Mouse (Mus musculus) spleen, adult 2 months (tissue): ENCODE results near the gene 2410131K14Rik. TPM values are rescaled to one million over a fixed set of nuclear protein-coding genes. Genes with fewer than 3 reads are reported as not detected.

Source experiments
- DNase-seq, 2 experiments: peaks; one replicate each; pipeline versions ENCODE4 v3.0.0 to v3.0.0-alpha.2; 2012 to 2021; ENCODE audit warnings: low spot score in 2 of 2, low read depth in 1 of 2
- H3K27ac ChIP-seq: fragments of 200-500 bp; 2 replicates; pipeline ENCODE4 v1.5.1; 2012; ENCODE audit warnings: low read length, inconsistent platforms; ENCODE audit not compliant: insufficient read depth
- H3K27me3 ChIP-seq: fragments of 200-500 bp; 2 replicates; pipeline ENCODE4 v1.6.1; 2012; ENCODE audit warnings: mild to moderate bottlenecking, moderate library complexity, low read length, inconsistent platforms; ENCODE audit not compliant: control insufficient read depth, insufficient read depth
- H3K36me3 ChIP-seq: fragments of 200-500 bp; 2 replicates; pipeline ENCODE4 v1.6.1; 2012; ENCODE audit warnings: mild to moderate bottlenecking, low read length, inconsistent platforms; ENCODE audit not compliant: control insufficient read depth, insufficient read depth
- H3K4me1 ChIP-seq: fragments of 200-500 bp; 2 replicates; pipeline ENCODE4 v1.6.1; 2011; ENCODE audit warnings: inconsistent platforms; ENCODE audit not compliant: control insufficient read depth, insufficient read depth, insufficient read length
- H3K4me3 ChIP-seq: fragments of 200-500 bp; 2 replicates; pipeline ENCODE4 v1.5.1; 2011; ENCODE audit warnings: mild to moderate bottlenecking, inconsistent platforms; ENCODE audit not compliant: insufficient read depth, insufficient read length; ENCODE audit errors: extremely low read depth
- CTCF ChIP-seq: fragments of 200-500 bp; IDR thresholded peaks from 2 replicates; pipeline ENCODE4 v1.5.1; 2011; ENCODE audit warnings: mild to moderate bottlenecking, inconsistent platforms; ENCODE audit not compliant: insufficient read depth, insufficient read length, insufficient replicate concordance; ENCODE audit errors: extremely low read depth
- POLR2A ChIP-seq: fragments of 200-500 bp; IDR thresholded peaks from 2 replicates; pipeline ENCODE4 v1.6.1; 2011; ENCODE audit warnings: low read depth, low read length, inconsistent platforms
- WGBS: fragments of 180-500 bp; shearing (Covaris S2); methylation state at CpG from one replicate; pipeline ENCODE4 v1.1.7; 2018; 5-methylcytosine and 5-hydroxymethylcytosine counted together
- polyA plus RNA-seq: library from polyadenylated mRNA; depleted of rRNA; stranded (reverse); fragments of >200 nt; gene quantifications from 2 replicates; pipeline ENCODE4 v1.2.3, GENCODE M21; 2012

Gene 2410131K14Rik
- polyA plus RNA-seq, 1 experiment, result 6.1 TPM

GRCm38 (mm10) chr5:118214418-118215154 lies 30.4 kb upstream of the 2410131K14Rik start:
- H3K4me1 ChIP-seq, result no peaks in the 10 kb centered on the region
- no peaks in the 10 kb centered on the region for H3K36me3 ChIP-seq
- 13% methylated on average over 24 of the region's 24 CpGs for WGBS
- 0 out of 2 replicates have a peak, but pooled peaks cover 2% of the 10 kb centered on the region for H3K27me3 ChIP-seq
- no peak overlapping the region; the same call in 1 of the 2 replicates for H3K4me3 ChIP-seq
- DNase-seq, result no peak
- TF ChIP-seq CTCF (no peak), POLR2A (no peak)
- no peak overlapping the region for H3K27ac ChIP-seq

- 73% methylated on average over 6 of the region's 6 CpGs for WGBS
- 0 out of 2 replicates have a peak, but pooled peaks cover 2% of the 10 kb centered on the region for H3K27me3 ChIP-seq
- TF ChIP-seq POLR2A (no peak), CTCF (no peak)
- no peaks in the 10 kb centered on the region for H3K36me3 ChIP-seq
- H3K4me3 ChIP-seq, result no peak overlapping the region
- no peak overlapping the region for H3K27ac ChIP-seq
- no peak for DNase-seq
- H3K4me1 ChIP-seq, result no peaks in the 10 kb centered on the region
These were observed 27.6 kb upstream of the 2410131K14Rik start for GRCm38 (mm10) chr5:118217410-118217809.

GRCm38 (mm10) chr5:118223142-118223757 lies 21.8 kb upstream of the 2410131K14Rik start:
- WGBS, result 76% methylated on average over 9 of the region's 9 CpGs
- Histone ChIP-seq H3K27me3 (no peaks in the 10 kb centered on the region), H3K36me3 (no peaks in the 10 kb centered on the region), H3K4me1 (no peaks in the 10 kb centered on the region), H3K27ac (no peak overlapping the region), H3K4me3 (no peak overlapping the region)
- no peak for TF ChIP-seq CTCF
- no peak for DNase-seq

GRCm38 (mm10) chr5:118230071-118230611 lies 14.9 kb upstream of the 2410131K14Rik start:
- Histone ChIP-seq H3K4me3 (no peak overlapping the region), H3K4me1 (no peaks in the 10 kb centered on the region), H3K27ac (no peak overlapping the region), H3K36me3 (no peaks in the 10 kb centered on the region), H3K27me3 (no peaks in the 10 kb centered on the region)
- TF ChIP-seq CTCF (no peak), POLR2A (no peak)
- 90% methylated on average over 13 of the region's 13 CpGs for WGBS
- no peak for DNase-seq

GRCm38 (mm10) chr5:118236891-118237290 lies 8.1 kb upstream of the 2410131K14Rik start:
- TF ChIP-seq POLR2A, result no peak
- no peak for TF ChIP-seq CTCF

GRCm38 (mm10) chr5:118239671-118240070 lies 5.4 kb upstream of the 2410131K14Rik start:
- DNase-seq, result no peak
- no peaks in the 10 kb centered on the region for H3K27me3 ChIP-seq
- no peak overlapping the region for H3K4me3 ChIP-seq
- no peak for TF ChIP-seq POLR2A
- TF ChIP-seq CTCF, result no peak
- no peaks in the 10 kb centered on the region for H3K4me1 ChIP-seq
- H3K36me3 ChIP-seq, result no peaks in the 10 kb centered on the region
- H3K27ac ChIP-seq, result no peak overlapping the region
- 79% methylated on average over 12 of the region's 12 CpGs for WGBS

More at GRCm38 (mm10) chr5:118236891-118237290, 8.1 kb upstream of the 2410131K14Rik start:
- Histone ChIP-seq H3K4me1 (no peaks in the 10 kb centered on the region), H3K27ac (no peak overlapping the region), H3K36me3 (no peaks in the 10 kb centered on the region), H3K27me3 (no peaks in the 10 kb centered on the region), H3K4me3 (no peak overlapping the region)
- DNase-seq, result no peak
- 86% methylated on average over 12 of the region's 12 CpGs for WGBS
